Mouse (Mus musculus): ENCODE measurements at regions not wholly inside any gene's neighbourhood (a gene's known extent, or its start where the extent isn't known, plus 50 kb on each side); places are given as distances from the start of the nearest gene placed in this dataset.
"Not testable (repeated sequence)": the region's sequence is repeated elsewhere in the genome, so short reads cannot be mapped to it uniquely, and the experiment has no call there.

DNA sequence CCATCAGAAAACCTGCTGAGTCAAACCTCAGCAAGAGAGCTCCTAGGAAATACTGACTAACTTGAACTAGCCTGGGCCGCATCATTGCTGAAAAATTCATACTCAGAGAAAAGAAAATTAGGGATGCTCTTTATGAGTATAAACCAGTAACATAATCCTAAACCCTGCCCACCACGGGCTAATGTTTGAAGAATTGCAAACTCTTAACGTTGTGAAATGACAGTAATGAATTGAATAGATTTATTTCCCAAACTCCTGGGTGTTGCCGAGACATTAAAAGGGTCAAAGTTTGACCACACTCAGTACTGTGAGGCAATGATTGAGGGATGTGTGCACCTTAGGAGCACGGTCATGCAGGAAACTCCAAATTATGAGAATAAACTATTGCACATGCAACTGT, 125.3 kb downstream of the Gipc2 start:
- DNase-seq = no peak

DNA sequence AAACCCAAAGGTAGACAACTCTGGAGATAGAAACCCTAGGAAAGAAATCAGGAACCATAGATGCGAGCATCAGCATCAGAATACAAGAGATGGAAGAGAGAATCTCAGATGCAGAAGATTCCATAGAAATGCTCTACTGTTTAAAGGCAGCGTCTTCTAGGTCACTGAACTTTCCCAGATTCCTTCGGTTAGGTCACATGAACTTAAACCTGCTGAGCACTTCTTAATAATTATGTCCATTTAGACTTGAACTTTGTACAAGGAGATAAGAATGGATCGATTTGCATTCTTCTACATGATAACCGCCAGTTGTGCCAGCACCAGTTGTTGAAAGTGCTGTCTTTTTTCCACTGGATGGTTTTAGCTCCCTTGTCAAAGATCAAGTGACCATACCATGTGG, 129.2 kb downstream of the Gipc2 start:
- DNase-seq = not testable (repeated sequence)

GRCm38 (mm10) chr3:152035416-152035815, 130.6 kb downstream of the Gipc2 start:
- DNase-seq = no peak

DNA sequence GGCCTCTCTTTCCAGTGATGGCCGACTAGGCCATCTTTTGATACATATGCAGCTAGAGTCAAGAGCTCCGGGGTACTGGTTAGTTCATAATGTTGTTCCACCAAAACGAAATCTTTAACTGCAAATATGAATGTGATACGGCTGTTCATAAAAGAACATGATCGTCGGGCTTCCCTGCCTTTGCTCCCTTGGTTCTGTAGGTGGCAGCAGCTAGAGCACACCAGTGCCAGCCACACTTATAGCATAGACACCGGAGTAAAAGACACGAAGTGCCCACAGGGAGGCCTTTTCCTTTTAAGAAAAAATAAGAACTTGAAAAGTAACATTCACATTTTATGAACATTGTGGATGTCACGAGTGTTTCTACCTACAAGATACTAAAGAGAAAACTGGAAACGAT, 131.3 kb downstream of the Gipc2 start:
- DNase-seq = no peak

DNA sequence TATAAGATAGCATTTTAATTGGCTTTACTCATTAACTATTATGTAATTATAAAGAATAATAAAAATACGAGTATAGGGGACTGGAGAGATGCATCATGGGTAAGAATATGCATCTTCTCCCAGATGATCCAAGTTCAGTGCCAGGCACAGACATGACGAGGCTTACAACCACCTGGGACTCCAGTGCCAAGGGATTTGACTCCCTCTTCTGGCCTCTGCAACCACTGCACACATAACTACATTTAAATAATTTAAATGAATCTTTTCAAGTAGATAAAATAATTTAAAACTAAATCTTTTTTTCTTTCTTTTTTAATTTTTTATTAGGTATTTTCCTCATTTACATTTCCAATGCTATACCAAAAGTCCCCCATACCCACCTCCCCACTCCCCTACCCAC, 131.8 kb downstream of the Gipc2 start:
- DNase-seq = no peak

DNA sequence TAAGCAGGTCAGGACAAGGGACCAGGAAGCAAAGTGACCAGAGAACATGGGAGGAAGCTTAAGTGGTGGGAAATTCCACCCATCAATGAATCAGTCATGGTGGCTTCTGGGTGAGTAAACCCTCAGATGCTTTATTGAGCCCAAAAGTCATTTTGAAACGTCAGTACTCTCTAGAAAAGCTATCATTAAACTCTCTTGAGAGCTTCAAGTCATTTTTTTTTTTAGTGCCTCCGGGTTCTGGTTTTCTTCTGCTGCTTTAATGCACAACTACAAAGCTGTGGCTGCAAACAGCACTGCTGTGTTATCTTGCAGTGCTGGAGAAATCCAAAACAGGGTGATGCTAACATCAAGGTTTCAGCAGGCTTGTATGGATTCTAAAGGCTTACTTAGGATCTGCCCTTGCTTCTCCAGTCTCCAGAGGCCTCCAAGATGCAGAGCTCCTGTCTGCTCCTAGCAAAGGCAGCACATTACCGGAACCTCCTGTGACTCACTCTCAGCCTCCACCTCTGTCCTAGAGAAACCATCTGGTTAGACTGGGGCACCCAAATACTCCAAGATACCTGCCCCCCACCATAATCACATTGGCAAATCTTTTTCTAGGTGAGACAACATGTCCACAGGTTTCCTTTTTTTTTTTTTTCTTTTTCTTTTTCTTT, 133.2 kb downstream of the Gipc2 start:
- no peak for DNase-seq

DNA sequence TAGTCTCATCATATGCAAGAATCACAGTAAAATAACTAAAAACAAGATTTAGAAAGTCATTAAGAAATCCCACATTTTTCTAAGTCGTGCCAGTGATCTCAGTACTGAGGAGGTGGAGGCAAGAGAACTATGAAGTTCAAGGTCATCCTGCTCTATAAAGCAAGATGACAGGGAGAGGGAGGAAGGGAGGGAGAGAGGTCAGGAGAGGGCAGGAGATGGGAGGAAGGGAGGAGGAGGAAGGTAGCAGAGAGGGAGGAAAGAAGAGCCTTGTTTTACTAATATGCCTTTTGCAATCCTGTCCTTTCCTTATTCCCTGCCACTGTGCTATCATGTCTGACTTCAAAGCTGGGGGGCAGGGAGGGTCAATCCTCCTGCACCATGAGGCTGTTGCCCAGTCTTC, 137.3 kb downstream of the Gipc2 start:
- no peak for DNase-seq

DNA sequence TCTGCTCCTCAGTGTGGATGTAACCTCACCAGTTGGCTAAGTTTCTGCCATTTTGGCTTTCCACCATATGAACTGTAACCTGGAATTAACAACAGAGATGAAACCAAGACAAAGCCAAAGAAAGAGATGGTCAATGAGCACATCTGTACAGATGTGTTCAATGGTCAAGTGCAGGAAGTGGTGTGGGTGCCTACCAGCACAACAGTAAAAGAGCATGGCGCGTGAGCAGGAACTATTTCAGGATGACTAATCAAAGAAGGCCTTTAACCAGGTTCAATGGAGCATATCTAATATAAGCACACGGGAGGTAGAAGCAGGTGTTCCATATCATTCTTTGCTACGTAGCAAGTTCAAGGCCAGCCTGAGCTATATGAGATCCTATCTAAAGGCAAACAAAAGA, 140.0 kb downstream of the Gipc2 start:
- DNase-seq = no peak

GRCm38 (mm10) chr3:152025122-152025521, 140.9 kb downstream of the Gipc2 start:
- DNase-seq = no peak

DNA sequence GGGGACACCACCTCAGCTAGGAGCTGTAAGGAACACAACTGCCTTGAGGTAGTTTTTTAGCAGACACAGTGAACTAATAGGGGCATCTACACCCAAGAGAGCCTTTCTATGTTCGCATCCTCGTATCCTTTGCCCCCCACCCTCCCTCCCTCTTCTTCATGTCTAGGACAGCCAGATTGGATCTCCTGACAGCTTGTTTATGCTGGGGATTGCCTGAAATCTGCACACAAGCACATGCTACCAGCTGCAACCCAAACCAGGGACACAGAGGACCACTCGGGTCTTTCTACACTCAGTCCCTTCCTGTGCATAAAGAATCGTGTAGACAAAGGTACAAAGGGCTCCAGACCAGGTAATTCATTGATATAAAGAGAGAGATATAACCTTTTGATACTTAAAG, 159.3 kb downstream of the Gipc2 start:
- no peak for DNase-seq

- DNase-seq = no peak
These were observed 160.5 kb downstream of the Gipc2 start for GRCm38 (mm10) chr3:152005366-152006025.

DNA sequence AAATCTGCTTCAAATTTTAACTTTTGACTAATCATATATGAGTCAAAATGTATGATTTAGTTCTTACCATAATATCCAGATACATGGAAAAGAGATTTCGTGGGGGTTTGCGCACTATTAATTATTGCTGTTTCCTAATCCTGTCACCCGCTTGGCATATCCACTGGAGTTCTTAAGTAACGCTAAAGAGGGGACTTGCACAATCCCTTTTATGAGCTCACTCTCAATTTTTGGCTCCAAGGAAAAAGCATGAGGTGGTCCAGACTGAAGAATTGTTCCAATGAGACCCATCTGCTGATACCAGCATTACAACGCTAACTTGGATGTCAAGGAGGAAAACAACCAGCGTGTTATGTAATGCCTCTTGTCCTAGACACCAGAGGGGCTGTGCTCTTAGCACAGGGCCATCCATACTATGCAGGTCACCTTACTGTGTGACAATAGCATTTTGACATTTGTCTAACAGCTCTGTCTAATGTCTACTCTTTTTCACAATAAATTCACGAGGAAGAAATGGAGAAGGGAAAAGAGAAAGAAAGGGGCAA, 161.5 kb downstream of the Gipc2 start:
- no peak for DNase-seq

- no peak for DNase-seq
These were observed 160.2 kb upstream of the Ptgfr start for GRCm38 (mm10) chr3:151997534-151998107.

DNA sequence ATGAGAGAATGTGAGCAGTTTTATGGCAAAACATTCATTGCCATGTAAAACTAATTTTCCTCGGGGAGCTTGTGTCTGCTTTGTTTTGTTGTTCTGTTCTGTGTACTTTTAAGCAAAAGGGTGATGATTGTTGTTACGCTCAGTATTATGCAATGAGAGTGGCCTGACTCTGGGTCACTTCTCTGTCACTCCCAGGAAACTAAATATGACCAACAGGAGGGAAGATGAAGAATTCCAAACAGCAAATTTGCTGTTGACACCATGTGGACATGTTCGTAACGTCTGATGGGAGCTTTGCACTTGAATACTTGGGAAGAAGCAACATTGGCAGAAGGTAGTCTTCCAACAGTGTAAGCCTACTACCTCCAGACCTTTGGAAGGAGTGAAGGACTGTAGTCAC, 159.7 kb upstream of the Ptgfr start:
- DNase-seq = no peak

- DNase-seq = no peak
These were observed 150.8 kb upstream of the Ptgfr start for GRCm38 (mm10) chr3:151988221-151988620.

- DNase-seq = no peak
These were observed 140.7 kb upstream of the Ptgfr start for GRCm38 (mm10) chr3:151978136-151978535.

DNA sequence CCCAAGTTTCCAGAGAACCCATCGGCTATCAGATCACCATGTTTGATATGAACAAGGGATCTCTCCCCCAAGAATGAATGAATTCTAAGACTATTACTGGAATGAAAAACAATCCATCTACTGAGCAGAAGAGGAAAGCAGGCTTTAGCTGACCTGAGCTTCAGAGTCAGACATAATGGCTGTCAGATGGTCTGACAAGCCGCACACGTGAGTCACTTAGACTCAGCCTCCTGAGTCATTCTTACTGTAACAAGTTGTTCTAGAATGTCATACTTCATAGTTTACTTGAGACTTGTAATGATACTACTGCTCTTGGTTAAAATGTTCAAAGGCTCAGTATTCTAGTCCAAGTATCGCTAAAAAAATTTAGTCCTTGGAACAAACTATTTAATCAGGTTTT, 140.2 kb upstream of the Ptgfr start:
- DNase-seq = no peak

DNA sequence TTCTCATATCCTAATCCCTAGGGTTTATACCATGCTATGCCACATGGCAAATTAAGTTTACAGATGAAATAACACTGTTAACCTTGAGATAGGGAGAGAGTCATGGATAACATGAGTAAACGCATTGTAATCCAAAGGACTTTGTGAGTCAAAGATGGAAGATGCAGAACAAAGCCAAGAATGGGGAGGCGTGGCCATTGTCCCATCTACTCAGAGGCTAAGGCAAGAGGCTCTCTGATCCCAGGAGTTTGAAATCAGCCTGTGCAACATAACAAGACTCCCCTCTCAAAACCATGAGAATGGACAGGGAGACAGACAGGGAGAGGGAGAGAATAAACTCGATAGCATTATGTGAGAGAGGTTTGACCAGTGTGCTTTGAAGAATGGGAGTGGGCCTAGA, 112.4 kb upstream of the Ptgfr start:
- DNase-seq = no peak

GRCm38 (mm10) chr3:151948015-151948645, 110.7 kb upstream of the Ptgfr start:
- DNase-seq = no peak

DNA sequence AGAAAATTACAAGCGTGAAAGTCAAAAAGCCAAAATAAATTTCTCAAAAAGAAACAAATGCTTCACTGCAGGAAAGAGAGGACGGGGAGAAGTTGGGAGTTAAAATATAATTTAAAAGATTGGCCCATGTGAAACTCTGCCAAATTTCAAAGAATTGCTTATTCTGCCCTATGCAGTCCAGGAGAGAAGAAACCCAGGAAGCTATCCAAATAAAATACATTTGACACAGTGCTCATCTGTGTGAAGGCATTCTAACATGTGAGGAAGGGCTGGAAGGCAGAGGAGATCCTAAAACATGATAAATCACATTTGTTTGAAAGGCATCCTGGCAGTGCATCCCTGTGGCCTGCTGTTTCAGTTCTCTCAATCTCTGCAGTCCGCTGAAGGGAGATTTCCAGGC, 108.5 kb upstream of the Ptgfr start:
- DNase-seq = no peak

- no peak for DNase-seq
These were observed 106.1 kb upstream of the Ptgfr start for GRCm38 (mm10) chr3:151943542-151943941.

DNA sequence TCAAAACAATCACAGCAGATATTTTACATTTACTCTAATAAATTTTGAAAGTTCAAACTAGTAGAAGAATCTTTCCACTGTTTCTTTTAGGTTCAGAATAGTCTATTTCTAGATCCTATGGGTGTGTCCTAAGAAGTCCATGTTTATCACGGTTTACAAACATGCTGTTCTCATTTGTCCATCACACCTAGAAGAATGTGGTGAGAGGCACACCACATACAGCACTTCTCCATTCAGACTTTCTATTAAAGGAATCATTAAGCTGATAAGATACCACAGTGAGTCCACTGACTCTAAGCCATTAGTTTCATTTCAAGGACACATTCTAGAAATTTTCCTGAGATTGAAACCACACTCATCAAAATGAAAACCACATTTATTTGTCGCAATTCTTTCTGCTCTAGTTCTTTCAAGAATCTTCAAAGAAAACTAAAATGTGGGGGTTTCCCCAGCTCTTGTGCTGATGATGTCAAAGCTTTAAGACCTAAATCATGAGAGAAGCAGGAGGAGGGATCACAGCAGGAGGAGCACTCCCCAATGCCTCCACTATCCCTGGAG, 101.1 kb upstream of the Ptgfr start:
- no peak for DNase-seq

- DNase-seq = no peak
These were observed 94.2 kb upstream of the Ptgfr start for GRCm38 (mm10) chr3:151931656-151932055.

- DNase-seq = no peak
These were observed 93.7 kb upstream of the Ptgfr start for GRCm38 (mm10) chr3:151931096-151931495.

Measured in liver (tissue).